Mouse (Mus musculus): Measurements from ENCODE around the gene Myo9a. TPM values are rescaled to one million over a fixed set of nuclear protein-coding genes. Genes with fewer than 3 reads are reported as not detected.

The Myo9a gene
- 3.1 and 3.4 TPM in 2 replicates for polyA plus RNA-seq (2015; fragmentation: Nextera tagmentation; extraction: Ambion mirVana)

DNA sequence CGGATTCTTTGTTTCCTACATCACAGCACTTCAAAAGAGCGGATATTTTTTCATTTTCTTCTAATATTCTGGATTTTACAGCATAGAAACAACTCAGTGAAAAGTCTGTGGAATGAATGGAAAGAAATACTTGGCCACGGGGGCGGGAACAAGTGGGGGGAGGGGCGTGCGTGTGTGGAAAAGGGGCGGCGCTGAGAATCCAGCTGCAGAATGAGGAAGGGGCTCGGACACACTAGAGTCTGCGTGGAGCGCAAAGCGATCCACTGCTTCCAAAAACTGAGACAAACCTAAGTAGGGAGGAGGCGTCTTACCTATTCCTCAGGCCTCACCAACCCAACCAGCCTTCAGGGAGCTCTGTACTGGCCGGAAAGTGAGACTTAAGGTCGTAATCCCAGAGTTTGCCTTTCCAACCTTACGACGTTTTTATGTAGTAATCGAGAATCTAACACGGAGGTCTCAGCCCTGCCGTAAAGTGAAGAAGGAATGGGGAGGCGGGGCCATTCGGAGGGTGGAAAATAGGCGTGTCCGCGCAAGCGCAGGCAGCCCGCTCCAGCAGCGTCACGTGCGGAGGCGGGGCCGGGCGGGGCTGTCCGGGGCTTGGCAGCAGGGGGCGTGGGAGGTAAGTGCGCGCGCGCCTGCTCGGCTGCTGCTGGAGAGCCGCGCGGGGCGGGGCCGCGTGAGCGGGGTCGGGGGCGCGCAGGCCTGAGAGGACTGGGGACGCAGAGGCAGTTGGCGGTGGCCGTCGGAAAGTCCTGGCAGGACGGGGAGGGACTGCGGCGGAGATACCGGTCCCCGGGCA lies at the start of gene Myo9a, which contains the start of gene Senp8:
Gene Myo9a (plus strand): TSS at position 630 of the 799 bp plus-strand sequence.
Gene Senp8 (minus strand): TSS at position 444 of the 799 bp plus-strand sequence.
- ATAC-seq (ENCODE audit: insufficient read depth), result peak; percentile 90
- H3K36me3 ChIP-seq (replicated peaks), result no peaks in the 10 kb centered on the region
- H3K4me1 ChIP-seq (replicated peaks), result peaks cover 26% of the 10 kb centered on the region
- H3K4me3 ChIP-seq (replicated peaks), result peak within 1 kb of the TSS; percentile 89
- H3K4me2 ChIP-seq, result peak within 1 kb of the TSS; percentile 85
- no peaks in the 10 kb centered on the region for H3K27me3 ChIP-seq
- H3K27ac ChIP-seq (replicated peaks), result peak within 1 kb of the TSS; percentile 92
- peak within 1 kb of the TSS; percentile 85 for H3K9ac ChIP-seq
- H3K9me3 ChIP-seq (replicated peaks), result no peaks in the 10 kb centered on the region
- under 1% methylated on average over 55 of the region's 59 CpGs for WGBS (ENCODE audit: insufficient replicate concordance)

DNA sequence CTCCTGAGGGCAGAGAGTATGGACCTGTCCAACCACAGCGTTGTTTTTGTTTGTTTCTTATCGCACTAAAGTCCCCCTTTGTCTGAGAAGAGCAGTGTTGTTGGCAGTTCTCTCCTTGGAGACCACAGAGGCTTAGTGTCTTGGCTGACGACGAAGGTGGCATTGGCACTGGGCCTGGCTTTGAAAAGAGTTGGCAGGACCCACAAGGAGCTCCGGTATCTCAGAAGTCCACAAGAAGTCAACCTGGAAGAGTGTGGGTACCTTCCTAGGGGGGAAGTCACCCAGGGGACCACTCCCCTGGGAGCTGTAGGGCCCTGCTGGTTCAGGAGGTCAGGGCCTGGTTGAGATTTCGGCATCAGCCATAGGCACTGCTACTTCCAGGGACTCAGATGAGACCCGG lies 49.6 kb upstream of the Myo9a start:
- Histone ChIP-seq H3K4me2 (no peak overlapping the region), H3K9me3 (replicated peaks) (no peaks in the 10 kb centered on the region), H3K4me3 (replicated peaks) (no peak overlapping the region), H3K9ac (no peak overlapping the region), H3K4me1 (replicated peaks) (no peaks in the 10 kb centered on the region), H3K36me3 (replicated peaks) (no peaks in the 10 kb centered on the region), H3K27ac (replicated peaks) (no peak overlapping the region), H3K27me3 (peaks cover 40% of the 10 kb centered on the region)
- ATAC-seq (ENCODE audit: insufficient read depth), result no peak
- WGBS (ENCODE audit: insufficient replicate concordance), result 70% methylated on average over 7 of the region's 7 CpGs

DNA sequence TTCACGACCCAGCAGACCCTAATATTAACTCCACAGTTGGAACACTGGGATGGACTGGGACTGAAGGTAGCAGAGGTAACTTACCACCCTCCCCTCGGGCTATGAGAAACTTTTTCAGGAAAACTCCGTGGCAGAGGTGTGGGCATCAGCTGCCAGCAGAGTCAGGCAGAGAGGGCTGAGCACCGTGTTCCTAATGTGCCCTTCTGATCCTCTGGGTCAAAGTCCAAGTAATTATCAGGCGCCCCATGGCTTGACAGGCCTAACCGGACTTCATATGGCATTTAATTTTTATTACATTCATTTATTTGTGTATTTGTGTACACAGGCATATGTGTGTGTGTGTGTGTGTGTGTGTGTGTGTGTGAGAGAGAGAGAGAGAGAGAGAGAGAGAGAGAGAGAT lies 47.6 kb upstream of the Myo9a start:
- Histone ChIP-seq H3K27me3 (peaks cover 24% of the 10 kb centered on the region), H3K36me3 (replicated peaks) (no peaks in the 10 kb centered on the region), H3K9ac (no peak overlapping the region), H3K9me3 (replicated peaks) (no peaks in the 10 kb centered on the region), H3K4me1 (replicated peaks) (no peaks in the 10 kb centered on the region), H3K4me2 (no peak overlapping the region), H3K27ac (replicated peaks) (no peak overlapping the region), H3K4me3 (replicated peaks) (no peak overlapping the region)
- no peak for ATAC-seq (ENCODE audit: insufficient read depth)
- 61% methylated on average over 6 of the region's 6 CpGs for WGBS (ENCODE audit: insufficient replicate concordance)

DNA sequence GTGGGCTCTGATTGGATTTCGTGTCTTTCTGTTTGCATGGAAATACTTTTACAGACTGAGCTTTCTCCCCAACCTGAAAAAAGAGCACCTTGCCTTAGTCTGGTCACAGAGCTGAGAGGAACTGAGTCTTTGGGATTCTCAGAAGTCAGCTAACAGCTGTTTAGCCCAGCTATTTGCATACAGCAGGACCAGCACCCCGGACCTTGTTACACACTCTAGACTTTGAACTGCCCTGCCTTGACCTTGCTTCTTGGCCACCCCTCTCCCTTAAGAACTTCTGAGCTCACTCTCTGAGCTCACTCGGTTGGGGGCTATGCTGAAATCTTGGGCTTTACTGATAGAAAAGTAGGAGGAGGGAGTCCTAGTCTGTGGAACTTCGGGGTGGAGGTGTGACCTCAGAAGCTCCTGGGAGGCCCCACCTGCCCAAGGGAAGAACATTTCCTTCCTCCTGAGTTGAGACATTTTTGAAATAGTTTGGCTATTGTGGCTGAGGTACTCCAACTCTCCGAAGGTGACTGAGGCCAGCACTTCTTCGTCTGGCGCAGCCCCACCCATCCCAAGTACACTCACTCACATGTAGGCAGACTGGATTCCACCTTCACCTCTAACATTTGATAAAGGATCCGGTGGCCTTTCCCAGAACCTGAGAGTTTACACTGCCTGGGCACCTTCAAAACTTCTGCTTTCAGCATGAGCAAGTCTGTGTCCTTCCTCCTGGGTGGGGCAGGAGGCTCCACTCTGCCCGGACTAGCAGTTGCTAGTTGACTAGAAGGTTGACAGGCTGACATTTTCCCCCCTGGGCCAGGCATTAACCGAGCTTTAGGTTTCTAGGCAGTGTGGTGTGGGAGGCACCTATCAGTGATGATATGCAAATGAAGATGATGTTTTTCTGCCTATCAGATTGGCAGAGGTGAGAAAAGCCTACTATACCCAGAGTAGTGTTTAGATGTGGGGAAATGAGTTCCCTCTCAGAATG lies 43.6 kb upstream of the Myo9a start:
- no peaks in the 10 kb centered on the region for H3K9me3 ChIP-seq (replicated peaks)
- H3K27me3 ChIP-seq, result peaks cover 10% of the 10 kb centered on the region
- WGBS (ENCODE audit: insufficient replicate concordance), result 35% methylated on average over 10 of the region's 10 CpGs
- H3K9ac ChIP-seq, result no peak overlapping the region
- no peaks in the 10 kb centered on the region for H3K4me1 ChIP-seq (replicated peaks)
- H3K27ac ChIP-seq (replicated peaks), result no peak overlapping the region
- no peaks in the 10 kb centered on the region for H3K36me3 ChIP-seq (replicated peaks)
- no peak overlapping the region for H3K4me3 ChIP-seq (replicated peaks)
- no peak for ATAC-seq (ENCODE audit: insufficient read depth)
- H3K4me2 ChIP-seq, result no peak overlapping the region

DNA sequence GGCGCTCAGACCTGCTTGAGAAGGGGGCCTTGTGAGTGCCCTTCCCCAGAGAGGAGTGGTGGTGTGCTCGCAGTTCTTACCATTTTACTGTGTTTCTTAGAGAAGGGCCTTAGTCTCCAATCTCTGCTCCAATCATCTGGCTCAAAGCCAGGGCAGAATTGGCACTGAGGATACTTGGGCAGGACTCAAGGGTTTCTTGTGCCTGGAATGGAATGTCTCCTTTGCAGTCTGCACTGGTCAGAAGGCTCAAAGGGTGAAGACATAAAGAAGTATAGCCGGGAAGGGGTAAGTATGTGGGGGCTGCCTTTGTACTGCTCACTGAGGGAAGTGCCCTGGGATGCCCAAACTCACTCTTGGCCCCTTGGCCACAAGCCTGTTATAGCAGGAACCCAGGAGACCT lies 41.5 kb upstream of the Myo9a start:
- no peak overlapping the region for H3K4me3 ChIP-seq (replicated peaks)
- no peaks in the 10 kb centered on the region for H3K36me3 ChIP-seq (replicated peaks)
- WGBS (ENCODE audit: insufficient replicate concordance), result 56% methylated on average over 3 of the region's 3 CpGs
- H3K27ac ChIP-seq (replicated peaks), result no peak overlapping the region
- no peak for ATAC-seq (ENCODE audit: insufficient read depth)
- H3K4me2 ChIP-seq, result no peak overlapping the region
- H3K4me1 ChIP-seq (replicated peaks), result no peaks in the 10 kb centered on the region
- no peaks in the 10 kb centered on the region for H3K9me3 ChIP-seq (replicated peaks)
- no peak overlapping the region for H3K9ac ChIP-seq
- peaks cover 7% of the 10 kb centered on the region for H3K27me3 ChIP-seq

DNA sequence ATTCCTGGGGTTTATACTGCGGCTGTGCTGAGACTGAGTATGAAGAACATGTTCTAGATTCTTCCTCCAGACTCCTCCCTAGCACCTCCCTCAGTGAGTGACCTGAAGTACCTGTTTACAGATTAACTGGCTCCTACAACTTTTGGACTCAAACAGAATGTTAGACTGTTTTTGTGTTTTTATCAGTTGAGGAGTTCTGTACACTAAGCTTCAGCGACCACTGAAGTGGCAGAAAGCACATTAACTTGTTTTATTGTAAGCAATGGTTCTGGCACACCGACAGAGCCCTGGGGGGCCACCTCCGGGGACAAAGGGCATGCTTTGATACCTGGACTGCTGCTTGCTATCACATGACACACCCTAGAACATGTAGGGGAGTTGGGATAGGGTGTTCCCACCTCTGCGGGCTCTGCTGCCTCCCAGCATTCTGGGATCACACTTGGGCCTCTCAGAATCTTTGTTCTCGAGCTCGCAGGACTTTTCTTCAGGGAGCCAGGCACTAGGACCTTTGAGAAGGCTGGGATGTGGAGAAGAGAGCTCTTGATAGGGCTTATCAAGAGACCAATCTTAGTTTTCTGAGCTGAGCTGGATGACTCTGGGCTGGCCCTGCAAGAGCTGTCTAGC lies 34.3 kb upstream of the Myo9a start:
- Histone ChIP-seq H3K4me2 (no peak overlapping the region), H3K9me3 (replicated peaks) (no peaks in the 10 kb centered on the region), H3K9ac (no peak overlapping the region), H3K4me1 (replicated peaks) (0 out of 2 replicates have a peak, but pooled peaks cover 5% of the 10 kb centered on the region), H3K36me3 (replicated peaks) (no peaks in the 10 kb centered on the region), H3K27me3 (peaks cover 8% of the 10 kb centered on the region), H3K4me3 (replicated peaks) (no peak overlapping the region), H3K27ac (replicated peaks) (no peak overlapping the region)
- ATAC-seq (ENCODE audit: insufficient read depth), result no peak
- 57% methylated on average over 7 of the region's 7 CpGs for WGBS (ENCODE audit: insufficient replicate concordance)

DNA sequence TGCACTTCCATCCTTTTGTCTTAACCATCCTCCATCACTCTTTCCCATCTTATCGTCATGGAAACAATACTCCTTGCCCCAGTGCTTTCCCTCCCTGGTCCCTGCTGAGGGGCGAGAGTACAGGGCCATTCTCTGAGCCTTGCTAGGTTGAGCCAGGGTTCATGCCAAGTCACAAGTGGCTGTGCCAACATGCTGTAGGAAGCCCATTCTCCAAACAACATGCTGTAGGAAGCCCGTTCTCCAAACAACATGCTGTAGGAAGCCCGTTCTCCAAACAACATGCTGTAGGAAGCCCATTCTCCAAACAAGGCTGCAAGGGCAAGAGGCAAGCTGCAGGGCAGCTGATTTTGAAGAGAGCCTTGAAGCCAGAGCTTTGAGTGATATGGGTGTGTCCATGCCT lies 32.5 kb upstream of the Myo9a start:
- Histone ChIP-seq H3K36me3 (replicated peaks) (no peaks in the 10 kb centered on the region), H3K4me1 (replicated peaks) (peaks cover 6% of the 10 kb centered on the region; the same call in 1 of the 2 replicates), H3K4me3 (replicated peaks) (no peak overlapping the region), H3K9ac (no peak overlapping the region), H3K4me2 (no peak overlapping the region), H3K9me3 (replicated peaks) (no peaks in the 10 kb centered on the region), H3K27ac (replicated peaks) (no peak overlapping the region), H3K27me3 (peaks cover 16% of the 10 kb centered on the region)
- 74% methylated on average over 4 of the region's 4 CpGs for WGBS (ENCODE audit: insufficient replicate concordance)
- no peak for ATAC-seq (ENCODE audit: insufficient read depth)

- WGBS (ENCODE audit: insufficient replicate concordance), result 68% methylated on average over 5 of the region's 5 CpGs
Measured at GRCm38 (mm10) chr9:59721144-59721543, 29.6 kb upstream of the Myo9a start.

GRCm38 (mm10) chr9:59723096-59723657 lies 27.5 kb upstream of the Myo9a start:
- Histone ChIP-seq H3K4me1 (replicated peaks) (peaks cover 4% of the 10 kb centered on the region; the same call in 1 of the 2 replicates), H3K27ac (replicated peaks) (no peak overlapping the region), H3K36me3 (replicated peaks) (no peaks in the 10 kb centered on the region), H3K9ac (no peak overlapping the region), H3K4me3 (replicated peaks) (no peak overlapping the region), H3K27me3 (peaks cover 36% of the 10 kb centered on the region), H3K4me2 (no peak overlapping the region), H3K9me3 (replicated peaks) (no peaks in the 10 kb centered on the region)
- 20% methylated on average over 10 of the region's 10 CpGs for WGBS (ENCODE audit: insufficient replicate concordance)
- peak; percentile 22; the same call in 1 of the 2 replicates for ATAC-seq (ENCODE audit: insufficient read depth)

More at GRCm38 (mm10) chr9:59721144-59721543, 29.6 kb upstream of the Myo9a start:
- H3K36me3 ChIP-seq (replicated peaks), result no peaks in the 10 kb centered on the region
- no peak overlapping the region for H3K4me3 ChIP-seq (replicated peaks)
- H3K9me3 ChIP-seq (replicated peaks), result no peaks in the 10 kb centered on the region
- no peak overlapping the region for H3K4me2 ChIP-seq
- peaks cover 8% of the 10 kb centered on the region; the same call in 1 of the 2 replicates for H3K4me1 ChIP-seq (replicated peaks)
- no peak overlapping the region for H3K27ac ChIP-seq (replicated peaks)
- ATAC-seq (ENCODE audit: insufficient read depth), result no peak
- peaks cover 32% of the 10 kb centered on the region for H3K27me3 ChIP-seq
- no peak overlapping the region for H3K9ac ChIP-seq

DNA sequence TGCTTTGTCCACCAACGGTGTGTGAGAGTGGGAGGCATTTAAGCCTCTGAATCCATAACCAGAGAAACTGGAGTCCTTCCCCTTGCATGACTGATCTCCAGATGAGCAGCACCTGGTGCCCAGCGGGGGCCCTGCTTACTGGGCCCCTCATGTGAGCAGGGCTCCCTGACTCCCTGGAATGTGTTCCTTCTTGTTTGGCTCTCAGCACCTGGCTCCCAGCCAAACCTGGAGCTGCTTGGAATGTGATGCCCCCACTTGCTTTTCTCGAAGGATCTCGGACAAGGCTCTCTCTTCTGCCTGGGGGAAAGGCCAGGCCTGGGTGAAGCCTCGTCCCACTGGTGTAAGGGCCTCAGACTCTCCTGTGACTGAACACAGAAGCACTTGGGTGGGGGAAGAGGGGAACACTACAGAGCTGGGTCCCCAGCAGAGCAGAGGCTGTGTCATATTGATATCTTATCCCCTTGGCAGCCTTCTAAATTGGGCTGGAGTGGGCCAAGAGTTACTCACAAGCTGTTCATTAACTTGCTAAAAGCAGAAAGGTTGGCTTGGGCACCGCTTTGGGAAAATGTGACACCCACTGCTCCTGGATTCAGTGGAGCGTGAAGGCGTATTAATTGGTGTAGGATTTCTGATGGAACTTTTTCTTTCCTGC lies 26.8 kb upstream of the Myo9a start:
- H3K4me3 ChIP-seq (replicated peaks), result no peak overlapping the region
- H3K27ac ChIP-seq (replicated peaks), result no peak overlapping the region
- H3K4me2 ChIP-seq, result no peak overlapping the region
- WGBS (ENCODE audit: insufficient replicate concordance), result 63% methylated on average over 8 of the region's 8 CpGs
- peaks cover 36% of the 10 kb centered on the region for H3K27me3 ChIP-seq
- no peaks in the 10 kb centered on the region for H3K36me3 ChIP-seq (replicated peaks)
- no peak for ATAC-seq (ENCODE audit: insufficient read depth)
- H3K9ac ChIP-seq, result no peak overlapping the region
- peaks cover 4% of the 10 kb centered on the region; the same call in 1 of the 2 replicates for H3K4me1 ChIP-seq (replicated peaks)
- H3K9me3 ChIP-seq (replicated peaks), result no peaks in the 10 kb centered on the region
